Mouse (Mus musculus) NIH3T3 (cell line): ENCODE data around the gene Olfr1160.
"Not testable (repeated sequence)": the region's sequence is repeated elsewhere in the genome, so short reads cannot be mapped to it uniquely, and the experiment has no call there.

Experiments used
- DNase-seq: peaks from one replicate; pipeline ENCODE4 v3.0.0-alpha.2; 2012; ENCODE audit warnings: low read depth

Olfr1160 gene

DNA sequence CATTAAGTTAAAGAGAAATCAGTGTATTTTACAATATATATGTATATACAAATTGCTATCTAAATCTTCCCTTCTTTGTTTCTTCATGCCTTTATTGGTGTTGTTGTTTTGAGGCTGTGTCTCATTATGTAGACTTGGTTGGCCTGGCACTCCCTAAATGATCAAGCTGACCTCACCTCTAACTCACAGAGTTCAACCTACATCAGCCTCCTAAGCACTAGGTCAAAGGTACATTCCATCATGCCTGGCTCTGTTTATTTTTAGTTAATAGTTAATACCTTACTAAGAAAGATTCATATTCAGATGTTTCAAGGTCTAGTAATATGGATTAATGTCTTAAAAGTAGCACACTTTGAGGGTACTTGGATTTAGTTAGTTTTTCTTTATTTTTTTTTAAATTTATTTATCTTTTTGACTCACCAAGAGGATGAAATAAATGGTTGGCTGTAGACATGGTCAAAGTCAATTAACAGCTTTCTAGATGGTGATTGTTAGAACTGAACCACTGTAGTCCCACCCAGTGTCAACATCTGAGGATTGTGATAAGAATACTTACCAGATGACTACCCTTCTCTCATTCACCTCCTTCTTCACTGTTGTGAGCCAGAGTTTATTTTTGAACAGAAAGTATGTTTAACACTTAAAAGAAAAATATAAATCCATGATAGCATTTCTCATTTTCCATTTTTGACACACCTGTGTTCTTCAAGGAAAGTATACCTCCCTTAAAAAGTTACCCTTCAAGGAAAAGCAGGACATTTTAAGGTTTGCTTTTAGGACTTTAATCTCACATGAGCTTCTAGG is at the start of gene Olfr1160:
Olfr1160 (minus strand) TSS at position 754 of the 804 bp plus-strand sequence.
- no peak for DNase-seq

GRCm38 (mm10) chr2:88051029-88051428 is 43.0 kb upstream of the Olfr1160 start, which contains the start of gene Olfr1162:
Gene Olfr1162, minus strand, starts transcription at chr2:88051129.
- no peak for DNase-seq

GRCm38 (mm10) chr2:88037599-88037998 is 29.5 kb upstream of the Olfr1160 start, which contains the start of gene Olfr73:
Gene Olfr73, minus strand, starts transcription at chr2:88037699.
- no peak for DNase-seq

DNA sequence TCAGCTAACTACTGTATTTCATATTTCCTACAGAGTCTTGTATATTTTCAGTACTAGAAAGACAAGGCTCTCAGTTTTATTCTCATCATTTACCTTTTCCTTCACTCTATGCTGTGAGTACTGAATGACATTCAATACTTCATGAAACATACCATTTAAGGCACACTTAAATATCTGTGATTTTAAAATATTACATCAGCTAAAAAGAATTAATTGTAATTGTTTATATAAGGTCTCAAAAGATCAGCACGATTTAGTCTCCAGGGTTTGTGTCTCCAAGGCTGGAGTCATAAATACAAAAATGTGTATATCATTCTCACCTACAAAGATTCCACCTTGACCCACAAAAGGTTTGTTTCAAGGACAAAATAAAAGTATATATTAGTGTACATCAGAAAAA is 14.4 kb upstream of the Olfr1160 start, which contains the start of gene Olfr1161:
Olfr1161 (plus strand) TSS at position 301 of the 400 bp plus-strand sequence.
- not testable (repeated sequence) for DNase-seq

GRCm38 (mm10) chr2:87989813-87990212 is 18.3 kb downstream of the Olfr1160 start, which contains the start of gene Olfr1158:
Gene Olfr1158, plus strand, starts transcription at chr2:87990113.
- DNase-seq = no peak

- DNase-seq = no peak
Observed at GRCm38 (mm10) chr2:87974563-87974962, 33.5 kb downstream of the Olfr1160 start, which contains the start of gene Olfr74. Gene Olfr74, minus strand, starts transcription at chr2:87974663.

GRCm38 (mm10) chr2:87968199-87968598 is 39.9 kb downstream of the Olfr1160 start, which contains the start of gene Olfr1157:
Gene Olfr1157, minus strand, starts transcription at chr2:87968299.
- no peak for DNase-seq

DNA sequence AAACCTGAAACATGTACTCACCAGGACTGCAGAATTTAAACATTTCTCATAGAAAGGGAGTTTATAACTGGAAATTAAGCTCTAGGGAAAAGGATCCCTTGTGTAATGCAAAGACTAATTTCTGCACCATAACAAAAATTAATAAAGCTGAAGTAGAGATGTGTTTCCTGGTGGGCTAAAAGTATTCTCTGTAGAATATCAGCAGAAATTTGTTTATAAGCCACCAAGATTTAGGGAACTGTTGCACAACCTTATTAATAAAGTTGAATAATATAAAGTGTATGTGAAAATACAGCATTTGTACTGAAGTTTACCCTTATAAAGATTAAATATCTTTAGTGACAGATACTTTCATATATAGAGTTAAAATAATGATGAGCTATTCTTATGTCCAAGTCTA is 55.1 kb downstream of the Olfr1160 start, which contains the start of gene Olfr1156:
Olfr1156 (minus strand) TSS at position 101 of the 400 bp plus-strand sequence.
- no peak for DNase-seq
